Mouse (Mus musculus) ES-E14 (cell line): ENCODE results near the gene Lin7b. TPM values are rescaled to one million over a fixed set of nuclear protein-coding genes. Genes with fewer than 3 reads are reported as not detected.

Experiments used
- DNase-seq: peaks from one replicate; pipeline ENCODE4 v3.0.0-alpha.2; 2013; ENCODE audit warnings: low read depth, low spot score
- H3K27ac ChIP-seq: 2 replicates; pipeline ENCODE4 v1.5.1; 2012; ENCODE audit warnings: low read depth, mild to moderate bottlenecking, low read length, moderate library complexity, mixed read lengths; ENCODE audit not compliant: poor library complexity, insufficient read depth, severe bottlenecking
- H3K36me3 ChIP-seq: 2 replicates; pipeline ENCODE4 v1.6.1; 2012; ENCODE audit warnings: mild to moderate bottlenecking, low read length, moderate library complexity, mixed read lengths; ENCODE audit not compliant: control insufficient read depth, poor library complexity, insufficient read depth, severe bottlenecking
- H3K4me1 ChIP-seq, 2 experiments: fragments of 150-350 bp in 1 of 2; sonication (generic) in 1 of 2; 2 replicates each; pipeline ENCODE4 v1.6.1; 2012; ENCODE audit warnings: low read length in 2 of 2, mild to moderate bottlenecking in 1 of 2, mixed read lengths in 1 of 2; ENCODE audit not compliant: control insufficient read depth in 2 of 2, insufficient read depth in 2 of 2, poor library complexity in 1 of 2
- H3K4me3 ChIP-seq, 2 experiments: fragments of 150-350 bp in 1 of 2; sonication (generic) in 1 of 2; 2 replicates each; pipeline ENCODE4 v1.5.1; 2012; ENCODE audit warnings: low read length in 2 of 2, low read depth in 1 of 2, mild to moderate bottlenecking in 1 of 2, mixed read lengths in 1 of 2; ENCODE audit not compliant: insufficient read depth in 1 of 2, poor library complexity in 1 of 2, severe bottlenecking in 1 of 2
- H3K9ac ChIP-seq: 2 replicates; pipeline ENCODE4 v1.6.1; 2012; ENCODE audit warnings: low read depth, mild to moderate bottlenecking, low read length, mixed read lengths; ENCODE audit not compliant: poor library complexity, insufficient read depth, severe bottlenecking
- H3K9me3 ChIP-seq: fragments of 150-350 bp; sonication (generic); 2 replicates; pipeline ENCODE4 v1.6.1; 2012; ENCODE audit warnings: low read depth, mild to moderate bottlenecking, low read length; ENCODE audit not compliant: control insufficient read depth, insufficient read depth
- CHD2 ChIP-seq: IDR thresholded peaks from 2 replicates; pipeline ENCODE4 v1.6.1; 2014; ENCODE audit warnings: mild to moderate bottlenecking, low read depth, low read length, inconsistent platforms
- HCFC1 ChIP-seq: IDR thresholded peaks from 2 replicates; pipeline ENCODE4 v1.6.1; 2012; ENCODE audit warnings: low read length, inconsistent platforms, borderline replicate concordance; ENCODE audit not compliant: insufficient read depth
- MAFK ChIP-seq: IDR thresholded peaks from 2 replicates; pipeline ENCODE4 v1.6.1; 2014; ENCODE audit warnings: mild to moderate bottlenecking, low read depth, low read length, inconsistent platforms; ENCODE audit not compliant: insufficient read depth
- ZC3H11A ChIP-seq: IDR thresholded peaks from 2 replicates; pipeline ENCODE4 v1.6.1; 2012; ENCODE audit warnings: low read depth, mild to moderate bottlenecking, inconsistent platforms, low read length, borderline replicate concordance
- ZNF384 ChIP-seq: IDR thresholded peaks from 2 replicates; pipeline ENCODE4 v1.6.1; 2012; ENCODE audit warnings: low read depth, low read length, inconsistent platforms
- in situ Hi-C, 2 experiments: fragments of 600-800 bp; cut with MboI; formaldehyde crosslinking; loops; one replicate each; pipeline ENCODE4 v1.15.1; 2025; ENCODE audit warnings: low sequenced_read_pairs in 2 of 2, inconsistent platforms in 1 of 2; ENCODE audit not compliant: unreplicated experiment in 2 of 2
- total RNA-seq: library from RNA; depleted of rRNA; stranded (reverse); fragments of 300-350 nt; gene quantifications from 2 replicates; pipeline ENCODE4 v1.2.3, GENCODE M21; 2012

Lin7b gene
- total RNA-seq, 1 experiment = 5.6 TPM

GRCm38 (mm10) chr7:45408949-45409348 lies 38.6 kb upstream of the Lin7b start:
- H3K9me3 ChIP-seq = no peaks in the 10 kb centered on the region
- H3K27ac ChIP-seq = no peak overlapping the region
- DNase-seq = no peak
- H3K4me1 ChIP-seq = peaks cover 7 to 10% of the 10 kb centered on the region in 2 experiments; a peak in 2 of 4 replicates
- no peak overlapping the region for H3K4me3 ChIP-seq
- in situ Hi-C loops = no loop called here
- H3K9ac ChIP-seq = no peak overlapping the region
- no peaks in the 10 kb centered on the region for H3K36me3 ChIP-seq
- TF ChIP-seq CHD2 = no peak
- TF ChIP-seq ZC3H11A = no peak
- TF ChIP-seq MAFK = no peak
- TF ChIP-seq HCFC1 = no peak
- TF ChIP-seq ZNF384 = no peak

GRCm38 (mm10) chr7:45408351-45408750 lies 38.0 kb upstream of the Lin7b start:
- Histone ChIP-seq H3K9ac (no peak overlapping the region), H3K9me3 (no peaks in the 10 kb centered on the region), H3K4me1 (peaks cover 7 to 11% of the 10 kb centered on the region in 2 experiments; a peak in 2 of 4 replicates), H3K36me3 (no peaks in the 10 kb centered on the region), H3K27ac (no peak overlapping the region), H3K4me3 (no peak overlapping the region)
- in situ Hi-C loops = no loop called here
- no peak for DNase-seq
- TF ChIP-seq ZNF384 = no peak
- no peak for TF ChIP-seq ZC3H11A
- no peak for TF ChIP-seq CHD2
- TF ChIP-seq HCFC1 = no peak
- TF ChIP-seq MAFK = no peak

- H3K9me3 ChIP-seq = no peaks in the 10 kb centered on the region
- no peaks in the 10 kb centered on the region for H3K36me3 ChIP-seq
- in situ Hi-C loops = no loop called here
- no peak overlapping the region for H3K9ac ChIP-seq
- H3K4me1 ChIP-seq = peaks cover 7 to 12% of the 10 kb centered on the region in 2 experiments; a peak in 2 of 4 replicates
- H3K27ac ChIP-seq = no peak overlapping the region
- no peak for DNase-seq
- H3K4me3 ChIP-seq = no peak overlapping the region
- TF ChIP-seq ZC3H11A = no peak
- no peak for TF ChIP-seq MAFK
- TF ChIP-seq ZNF384 = no peak
- TF ChIP-seq CHD2 = no peak
Measured at GRCm38 (mm10) chr7:45407836-45408235, 37.5 kb upstream of the Lin7b start.

GRCm38 (mm10) chr7:45406157-45407156 lies 36.1 kb upstream of the Lin7b start:
- peaks cover 7 to 12% of the 10 kb centered on the region in 2 experiments; a peak in 2 of 4 replicates for H3K4me1 ChIP-seq
- H3K36me3 ChIP-seq = no peaks in the 10 kb centered on the region
- TF ChIP-seq HCFC1 (no peak), ZNF384 (no peak), MAFK (no peak), ZC3H11A (no peak), CHD2 (no peak)
- no peak overlapping the region; the same call in 1 of the 2 replicates for H3K27ac ChIP-seq
- H3K9ac ChIP-seq = peak overlapping the region; percentile 81
- H3K4me3 ChIP-seq = peak overlapping the region; percentile 82 to 94
- in situ Hi-C loops = no loop called here
- no peak for DNase-seq
- H3K9me3 ChIP-seq = no peaks in the 10 kb centered on the region
